Mouse (Mus musculus): ENCODE measurements around the gene Srarp. TPM values are rescaled to one million over a fixed set of nuclear protein-coding genes. Genes with fewer than 3 reads are reported as not detected.

Gene Srarp
- polyA plus RNA-seq, 1 experiment from 2014 or later, result not detected

DNA sequence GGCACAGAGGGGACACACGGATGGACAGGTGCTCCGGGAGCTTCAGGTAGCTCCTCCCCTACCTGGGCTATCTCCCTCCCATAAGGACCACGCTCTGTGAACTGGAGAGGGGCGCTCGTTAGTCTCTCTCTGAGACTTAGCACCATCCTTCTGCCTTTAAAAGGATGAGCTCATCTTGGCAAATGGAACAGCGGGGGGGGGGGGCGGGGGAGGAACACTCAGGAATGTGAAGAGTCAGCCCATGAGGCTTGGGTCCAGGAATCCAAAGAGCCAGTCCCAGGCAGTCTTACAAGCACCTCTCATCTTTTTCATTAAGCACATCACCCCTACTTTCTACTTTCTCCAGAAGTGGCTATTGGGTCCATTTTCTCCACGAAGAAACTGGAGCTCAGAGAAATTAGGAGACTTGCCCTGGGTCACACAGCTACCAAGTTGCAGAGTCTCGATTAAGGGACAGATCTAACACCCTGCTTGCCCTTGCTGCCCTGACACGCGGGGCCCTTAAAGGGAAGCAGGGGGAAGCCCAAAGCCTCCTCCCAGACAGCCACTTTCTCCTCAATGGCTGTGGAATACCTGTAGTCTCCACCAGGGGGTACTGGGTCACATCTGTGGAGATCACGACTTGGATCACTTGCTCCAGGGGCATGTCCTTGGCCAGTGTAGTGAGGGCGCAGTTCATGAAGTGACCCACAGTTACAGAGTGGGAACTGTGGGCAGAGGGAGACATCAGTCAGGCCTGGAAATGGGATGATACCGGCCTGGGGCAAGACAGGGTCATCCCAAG, 29.2 kb downstream of the Srarp start:
- H3K27ac ChIP-seq (ENCODE audit: low read length), result peak overlapping the region; percentile 18; the same call in 1 of the 2 replicates
- H3K36me3 ChIP-seq (ENCODE audit: control insufficient read depth, insufficient read depth, low read length), result no peaks in the 10 kb centered on the region
- no peak overlapping the region for H3K4me3 ChIP-seq (ENCODE audit: low read length)
- peaks cover 15% of the 10 kb centered on the region for H3K4me1 ChIP-seq (ENCODE audit: control insufficient read depth, insufficient read depth, low read length)
- H3K4me2 ChIP-seq (ENCODE audit: low read depth, low read length), result no peak overlapping the region
- H3K27me3 ChIP-seq (replicated peaks; ENCODE audit: control insufficient read depth, insufficient read depth, low read length), result no peaks in the 10 kb centered on the region
- WGBS, result 39% methylated on average over 12 of the region's 14 CpGs
- 0 out of 2 replicates have a peak overlapping the region, but pooled peaks have one; percentile 6 for H3K9ac ChIP-seq (ENCODE audit: low read depth, low read length)
- peak; percentile 44 for ATAC-seq
- no peaks in the 10 kb centered on the region for H3K9me3 ChIP-seq (ENCODE audit: control insufficient read depth, low read length)

DNA sequence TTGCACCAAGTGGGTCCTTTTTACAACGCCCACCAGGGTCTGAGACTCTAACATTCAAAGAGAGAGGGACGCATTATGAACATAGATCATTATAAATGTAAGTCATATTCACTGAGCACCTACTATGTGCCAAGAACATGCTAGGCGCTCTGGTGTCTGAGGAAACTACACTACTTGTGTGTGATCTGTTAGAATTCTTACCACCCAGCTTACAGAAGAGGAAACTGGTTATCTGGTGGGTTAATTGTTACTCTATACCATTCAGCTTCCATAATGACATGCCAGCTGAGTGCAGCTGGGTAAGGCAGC, 30.6 kb downstream of the Srarp start:
- H3K36me3 ChIP-seq (ENCODE audit: control insufficient read depth, insufficient read depth, low read length), result no peaks in the 10 kb centered on the region
- WGBS, result 83% methylated on average over 3 of the region's 3 CpGs

DNA sequence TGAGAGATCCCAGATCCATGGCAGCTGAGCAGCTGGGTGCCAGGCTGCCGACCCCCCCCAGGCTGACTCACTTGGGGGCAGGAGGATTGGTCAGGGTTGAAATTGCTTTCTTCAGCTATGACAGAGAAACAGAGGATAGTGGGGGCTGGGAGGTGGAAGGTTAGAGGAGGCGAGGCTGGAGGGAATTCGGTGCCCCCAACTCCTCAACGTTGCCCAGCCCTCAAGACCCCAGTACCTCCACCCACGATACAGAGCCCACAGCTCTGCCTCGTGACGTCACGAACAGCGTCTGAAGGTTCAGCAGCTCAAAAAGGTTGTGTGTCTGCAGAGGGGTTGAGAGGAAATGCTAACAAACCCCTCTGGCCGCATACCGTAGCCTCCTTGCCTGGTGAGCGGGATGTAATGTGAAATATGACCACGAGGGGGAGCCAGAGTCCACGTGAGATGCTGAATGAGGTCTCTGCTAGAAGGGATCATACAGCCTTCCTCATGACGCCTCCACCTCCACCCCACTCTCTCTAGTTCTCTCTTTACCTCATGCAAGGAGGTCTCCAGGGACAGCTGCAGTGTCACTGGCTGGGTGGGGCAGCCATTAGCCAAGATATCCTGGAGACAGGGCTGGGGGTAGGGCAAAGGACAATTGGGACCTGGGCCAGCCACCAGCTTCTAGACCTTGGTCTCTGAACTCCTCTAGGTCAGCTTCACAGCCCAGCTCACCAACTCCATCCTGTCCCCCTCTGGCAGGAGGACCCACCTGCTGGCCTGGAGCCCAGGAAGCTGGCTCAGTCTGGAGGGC, 31.2 kb downstream of the Srarp start:
- Histone ChIP-seq H3K9ac (ENCODE audit: low read depth, low read length) (peak overlapping the region; percentile 38; the same call in 1 of the 2 replicates), H3K27ac (ENCODE audit: low read length) (no peak overlapping the region), H3K4me3 (ENCODE audit: low read length) (peak overlapping the region; percentile 23), H3K9me3 (ENCODE audit: control insufficient read depth, low read length) (no peaks in the 10 kb centered on the region), H3K36me3 (ENCODE audit: control insufficient read depth, insufficient read depth, low read length) (no peaks in the 10 kb centered on the region), H3K4me1 (ENCODE audit: control insufficient read depth, insufficient read depth, low read length) (peaks cover 15% of the 10 kb centered on the region), H3K27me3 (replicated peaks; ENCODE audit: control insufficient read depth, insufficient read depth, low read length) (no peaks in the 10 kb centered on the region), H3K4me2 (ENCODE audit: low read depth, low read length) (peak overlapping the region; percentile 43)
- 11% methylated on average over 15 of the region's 15 CpGs for WGBS
- peak; percentile 82 for ATAC-seq

More for the DNA sequence above, 30.6 kb downstream of the Srarp start:
- Histone ChIP-seq H3K27ac (ENCODE audit: low read length) (no peak overlapping the region), H3K9me3 (ENCODE audit: control insufficient read depth, low read length) (no peaks in the 10 kb centered on the region), H3K9ac (ENCODE audit: low read depth, low read length) (no peak overlapping the region), H3K4me2 (ENCODE audit: low read depth, low read length) (no peak overlapping the region), H3K27me3 (replicated peaks; ENCODE audit: control insufficient read depth, insufficient read depth, low read length) (no peaks in the 10 kb centered on the region), H3K4me3 (ENCODE audit: low read length) (no peak overlapping the region), H3K4me1 (ENCODE audit: control insufficient read depth, insufficient read depth, low read length) (peaks cover 15% of the 10 kb centered on the region)
- no peak for ATAC-seq

DNA sequence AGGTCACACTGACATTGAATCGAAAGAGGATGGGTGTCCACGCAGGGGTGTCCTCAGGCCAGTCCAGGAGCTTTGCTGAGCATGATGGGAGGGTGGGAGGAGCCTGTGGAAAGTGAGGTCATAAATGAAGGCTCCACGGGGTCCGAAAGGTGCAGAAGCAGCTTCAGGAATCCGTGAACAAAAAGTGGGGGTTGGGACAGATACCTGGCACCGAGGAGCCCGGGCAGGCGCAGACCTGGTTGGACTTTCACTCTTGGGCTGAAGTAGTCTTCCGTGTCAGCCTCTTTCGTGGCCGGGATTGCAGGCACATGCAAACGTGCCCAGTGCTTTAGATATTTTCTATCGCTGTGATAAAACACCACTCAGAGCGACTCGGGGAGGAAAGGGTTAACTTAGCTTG, 35.7 kb downstream of the Srarp start:
- H3K4me1 ChIP-seq (ENCODE audit: control insufficient read depth, insufficient read depth, low read length), result peaks cover 8% of the 10 kb centered on the region; the same call in 1 of the 2 replicates
- H3K36me3 ChIP-seq (ENCODE audit: control insufficient read depth, insufficient read depth, low read length), result no peaks in the 10 kb centered on the region
- WGBS, result 83% methylated on average over 15 of the region's 15 CpGs
- H3K4me3 ChIP-seq (ENCODE audit: low read length), result no peak overlapping the region
- H3K27ac ChIP-seq (ENCODE audit: low read length), result no peak overlapping the region
- H3K9me3 ChIP-seq (ENCODE audit: control insufficient read depth, low read length), result no peaks in the 10 kb centered on the region
- H3K4me2 ChIP-seq (ENCODE audit: low read depth, low read length), result no peak overlapping the region
- no peak for ATAC-seq
- no peak overlapping the region for H3K9ac ChIP-seq (ENCODE audit: low read depth, low read length)
- no peaks in the 10 kb centered on the region for H3K27me3 ChIP-seq (replicated peaks; ENCODE audit: control insufficient read depth, insufficient read depth, low read length)

DNA sequence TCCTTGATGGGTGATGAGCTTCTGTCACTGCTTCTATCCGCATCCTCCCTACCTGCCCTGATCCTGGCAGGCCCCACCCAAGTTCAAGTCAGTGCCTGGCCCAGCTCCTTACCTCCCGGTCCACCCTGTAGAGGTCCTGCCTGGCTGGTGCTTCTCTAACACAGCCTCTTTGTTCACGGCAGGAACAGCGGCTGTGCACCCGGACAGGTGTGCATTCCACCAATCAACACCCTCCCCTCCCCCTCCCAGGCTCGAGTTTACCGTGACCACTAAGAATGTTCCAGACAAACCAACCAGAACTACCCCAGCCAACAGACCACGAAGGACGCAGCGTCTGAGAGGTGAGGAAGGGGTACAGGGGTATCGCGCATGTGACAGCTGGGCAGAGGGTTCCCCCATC, 37.4 kb downstream of the Srarp start, which contains the start of gene Clcnka:
Clcnka (minus strand) TSS at position 180 of the 400 bp plus-strand sequence.
- H3K9me3 ChIP-seq (ENCODE audit: control insufficient read depth, low read length), result no peaks in the 10 kb centered on the region
- H3K9ac ChIP-seq (ENCODE audit: low read depth, low read length), result no peak within 1 kb of the TSS
- ATAC-seq, result peak; percentile 39; the same call in 1 of the 2 replicates
- H3K4me2 ChIP-seq (ENCODE audit: low read depth, low read length), result no peak within 1 kb of the TSS
- peaks cover 4% of the 10 kb centered on the region for H3K4me1 ChIP-seq (ENCODE audit: control insufficient read depth, insufficient read depth, low read length)
- H3K4me3 ChIP-seq (ENCODE audit: low read length), result no peak within 1 kb of the TSS
- no peak within 1 kb of the TSS for H3K27ac ChIP-seq (ENCODE audit: low read length)
- no peaks in the 10 kb centered on the region for H3K36me3 ChIP-seq (ENCODE audit: control insufficient read depth, insufficient read depth, low read length)
- H3K27me3 ChIP-seq (replicated peaks; ENCODE audit: control insufficient read depth, insufficient read depth, low read length), result no peaks in the 10 kb centered on the region
- WGBS, result 44% methylated on average over 12 of the region's 12 CpGs

DNA sequence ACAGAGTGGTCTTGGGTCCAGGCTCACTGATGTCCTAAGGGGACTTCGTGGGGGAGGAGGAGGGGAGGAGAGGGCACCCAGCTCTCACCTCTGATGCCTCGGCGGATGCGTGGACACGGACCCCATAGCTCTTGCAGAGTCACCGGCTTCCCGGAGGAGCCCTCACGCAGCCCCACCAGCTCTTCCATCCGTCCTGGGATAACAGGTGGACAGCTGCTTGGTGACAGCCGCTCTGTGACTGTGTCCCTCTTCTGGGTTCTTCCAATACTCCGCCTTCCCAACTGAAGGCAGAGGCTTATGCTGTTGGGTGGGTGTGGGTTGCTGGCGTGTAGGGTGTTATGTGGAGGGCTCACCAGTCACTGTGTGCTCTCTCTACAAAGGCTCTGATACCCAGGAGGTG, 38.0 kb downstream of the Srarp start:
- ATAC-seq, result no peak
- no peaks in the 10 kb centered on the region for H3K36me3 ChIP-seq (ENCODE audit: control insufficient read depth, insufficient read depth, low read length)
- H3K4me2 ChIP-seq (ENCODE audit: low read depth, low read length), result no peak overlapping the region
- H3K4me1 ChIP-seq (ENCODE audit: control insufficient read depth, insufficient read depth, low read length), result peaks cover 4% of the 10 kb centered on the region
- H3K27me3 ChIP-seq (replicated peaks; ENCODE audit: control insufficient read depth, insufficient read depth, low read length), result no peaks in the 10 kb centered on the region
- no peak overlapping the region for H3K27ac ChIP-seq (ENCODE audit: low read length)
- no peaks in the 10 kb centered on the region for H3K9me3 ChIP-seq (ENCODE audit: control insufficient read depth, low read length)
- H3K4me3 ChIP-seq (ENCODE audit: low read length), result no peak overlapping the region
- WGBS, result 77% methylated on average over 12 of the region's 12 CpGs
- H3K9ac ChIP-seq (ENCODE audit: low read depth, low read length), result no peak overlapping the region

DNA sequence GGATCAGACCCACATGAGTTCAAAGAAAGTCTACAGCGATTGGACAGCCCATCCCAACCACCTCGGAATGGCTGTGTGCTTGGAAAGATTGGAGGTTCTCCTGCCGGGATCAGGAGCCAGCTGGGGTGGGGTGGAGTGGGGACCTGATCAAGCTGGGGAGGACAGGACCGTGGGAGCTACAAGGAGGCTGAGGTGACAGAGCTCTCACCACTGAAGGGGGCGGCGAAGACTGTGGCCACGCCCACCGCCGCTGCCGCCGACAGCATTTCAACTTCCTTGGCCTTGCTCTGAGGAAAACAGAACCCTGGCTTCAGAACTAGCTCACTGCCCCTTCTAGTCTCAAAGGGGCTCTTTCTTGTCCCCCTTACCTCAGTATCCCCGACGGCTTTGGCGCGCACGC, 41.2 kb downstream of the Srarp start:
- no peak for ATAC-seq
- H3K27ac ChIP-seq (ENCODE audit: low read length), result no peak overlapping the region
- no peak overlapping the region for H3K9ac ChIP-seq (ENCODE audit: low read depth, low read length)
- peak overlapping the region; percentile 10; the same call in 1 of the 2 replicates for H3K4me3 ChIP-seq (ENCODE audit: low read length)
- H3K36me3 ChIP-seq (ENCODE audit: control insufficient read depth, insufficient read depth, low read length), result no peaks in the 10 kb centered on the region
- WGBS, result 13% methylated on average over 16 of the region's 16 CpGs
- peaks cover 4% of the 10 kb centered on the region for H3K4me1 ChIP-seq (ENCODE audit: control insufficient read depth, insufficient read depth, low read length)
- no peaks in the 10 kb centered on the region for H3K27me3 ChIP-seq (replicated peaks; ENCODE audit: control insufficient read depth, insufficient read depth, low read length)
- peak overlapping the region; percentile 13 for H3K4me2 ChIP-seq (ENCODE audit: low read depth, low read length)
- no peaks in the 10 kb centered on the region for H3K9me3 ChIP-seq (ENCODE audit: control insufficient read depth, low read length)

DNA sequence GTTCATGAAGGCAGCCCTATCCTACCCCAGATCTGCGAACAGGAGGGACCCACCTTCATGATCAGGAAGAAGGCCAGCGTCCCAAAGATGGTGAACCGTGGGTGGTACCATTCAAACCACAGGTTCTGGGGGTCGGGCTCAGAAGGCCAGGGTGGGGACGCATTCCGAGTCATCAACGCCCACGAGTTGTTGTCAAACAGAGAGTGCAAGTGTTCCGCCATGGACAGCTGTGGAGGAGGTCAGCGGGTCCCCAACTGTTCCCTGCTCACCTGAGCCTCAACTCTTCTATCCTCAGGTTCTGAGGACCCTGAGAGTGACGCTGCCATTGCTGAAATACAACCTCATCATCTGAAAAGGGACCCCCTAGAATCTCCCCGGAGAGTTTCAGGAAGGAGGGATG, 44.6 kb downstream of the Srarp start:
- Histone ChIP-seq H3K4me1 (ENCODE audit: control insufficient read depth, insufficient read depth, low read length) (peaks cover 4% of the 10 kb centered on the region), H3K27me3 (replicated peaks; ENCODE audit: control insufficient read depth, insufficient read depth, low read length) (no peaks in the 10 kb centered on the region), H3K9ac (ENCODE audit: low read depth, low read length) (no peak overlapping the region), H3K4me2 (ENCODE audit: low read depth, low read length) (no peak overlapping the region), H3K9me3 (ENCODE audit: control insufficient read depth, low read length) (no peaks in the 10 kb centered on the region), H3K4me3 (ENCODE audit: low read length) (no peak overlapping the region), H3K27ac (ENCODE audit: low read length) (no peak overlapping the region), H3K36me3 (ENCODE audit: control insufficient read depth, insufficient read depth, low read length) (no peaks in the 10 kb centered on the region)
- no peak for ATAC-seq
- WGBS, result 77% methylated on average over 12 of the region's 12 CpGs

DNA sequence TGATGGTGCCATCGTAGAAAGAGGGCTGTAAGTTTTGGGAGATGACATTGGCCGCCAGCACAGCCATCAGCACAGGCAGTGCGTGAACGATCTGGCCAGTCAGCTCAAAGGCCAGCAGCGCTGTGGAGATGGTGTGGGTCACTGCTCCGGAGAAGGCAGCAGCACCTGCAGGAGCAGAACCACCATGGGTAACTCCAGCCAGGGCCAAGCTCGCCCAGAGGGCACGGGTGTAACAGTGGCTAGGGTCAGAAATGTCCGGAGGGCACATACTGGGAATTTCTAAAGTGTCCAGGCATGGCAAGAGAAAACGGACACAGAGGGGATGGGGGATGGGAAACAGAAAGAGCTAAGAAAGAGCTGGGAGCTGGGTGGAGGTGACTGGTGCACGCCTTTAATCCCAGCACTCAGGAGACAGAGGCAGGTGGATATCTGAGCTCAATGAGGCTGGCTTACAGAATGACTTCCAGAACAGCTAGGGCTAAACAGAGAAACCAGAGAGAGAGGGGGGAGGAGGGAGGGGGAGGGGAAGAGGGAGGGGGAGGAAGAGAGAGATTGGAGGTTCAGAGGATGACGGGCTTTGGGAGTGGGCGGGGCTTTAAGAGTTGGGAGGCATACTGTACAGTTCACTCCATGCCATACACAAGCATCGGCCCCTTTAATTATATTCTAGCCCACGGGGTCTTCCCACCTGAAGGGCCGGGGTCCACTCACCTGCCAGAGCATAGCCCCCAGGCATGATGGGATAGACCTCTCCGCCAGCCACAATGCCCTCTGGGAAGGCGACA, 46.3 kb downstream of the Srarp start:
- no peak overlapping the region for H3K4me2 ChIP-seq (ENCODE audit: low read depth, low read length)
- H3K27me3 ChIP-seq (replicated peaks; ENCODE audit: control insufficient read depth, insufficient read depth, low read length), result 0 out of 2 replicates have a peak, but pooled peaks cover 1% of the 10 kb centered on the region
- no peaks in the 10 kb centered on the region for H3K9me3 ChIP-seq (ENCODE audit: control insufficient read depth, low read length)
- no peak overlapping the region for H3K4me3 ChIP-seq (ENCODE audit: low read length)
- H3K27ac ChIP-seq (ENCODE audit: low read length), result no peak overlapping the region
- WGBS, result 72% methylated on average over 18 of the region's 18 CpGs
- no peak for ATAC-seq
- no peak overlapping the region for H3K9ac ChIP-seq (ENCODE audit: low read depth, low read length)
- H3K36me3 ChIP-seq (ENCODE audit: control insufficient read depth, insufficient read depth, low read length), result no peaks in the 10 kb centered on the region
- no peaks in the 10 kb centered on the region; the same call in 1 of the 2 replicates for H3K4me1 ChIP-seq (ENCODE audit: control insufficient read depth, insufficient read depth, low read length)
